Mouse (Mus musculus): Measurements from ENCODE around the gene Cetn3.

GRCm38 (mm10) chr13:81776217-81776616, 6.7 kb upstream of the Cetn3 start:
- TF ChIP-seq POLR2A (IDR thresholded peaks at IDR 0.05; ENCODE audit: low read depth, low read length) (no peak), RAD21 (IDR thresholded peaks at IDR 0.05; ENCODE audit: low read depth, low read length) (no peak), CHD1 (IDR thresholded peaks at IDR 0.05; ENCODE audit: low read depth, low read length) (no peak), CTCF (conservative IDR thresholded peaks at IDR 0.05 in 1 of 2, IDR thresholded peaks at IDR 0.05 in 1 of 2; ENCODE audit: low read depth in 2 of 2, low read length in 2 of 2) (no peak), USF1 (IDR thresholded peaks at IDR 0.05; ENCODE audit: low read depth, low read length) (no peak), TCF12 (IDR thresholded peaks at IDR 0.05; ENCODE audit: low read depth, low read length) (no peak), CHD2 (IDR thresholded peaks at IDR 0.05; ENCODE audit: low read length) (no peak), ZNF384 (IDR thresholded peaks at IDR 0.05; ENCODE audit: low read depth, low read length) (no peak), MXI1 (IDR thresholded peaks at IDR 0.05; ENCODE audit: low read depth, low read length) (no peak), ETS1 (conservative IDR thresholded peaks at IDR 0.05; ENCODE audit: low read depth, low read length) (no peak), RCOR1 (conservative IDR thresholded peaks at IDR 0.05; ENCODE audit: low read depth, low read length) (no peak)
